Mouse (Mus musculus) cerebellum, postnatal 4 days (tissue): ENCODE data around the gene Ltbp2.
A peak's percentile ranks its signal among the peaks of the same experiment; 100 is the strongest.

Experiments
- DNase-seq, 2 experiments: peaks; one replicate each; pipeline ENCODE4 v3.0.0; 2022; ENCODE audit warnings: low spot score in 2 of 2, mixed read lengths in 1 of 2

Ltbp2 gene

DNA sequence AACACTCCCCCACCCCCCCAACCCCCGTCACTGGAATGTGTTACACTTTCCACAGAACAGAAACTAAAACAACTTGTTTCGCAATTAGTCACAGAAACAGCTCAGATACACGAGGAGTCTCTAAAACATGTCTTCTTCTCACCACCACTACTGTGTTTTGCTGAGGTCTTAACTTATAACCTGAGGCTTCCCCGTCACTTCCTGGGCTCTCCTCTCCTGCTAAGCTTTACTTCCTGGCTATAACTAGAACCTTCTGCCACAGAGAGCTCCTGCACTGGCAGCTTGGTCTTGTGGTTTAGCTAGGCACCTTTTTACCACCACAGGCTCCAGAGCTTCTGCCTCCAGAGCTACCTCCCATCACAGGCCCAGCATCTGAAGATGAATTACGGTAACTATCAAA is 113.8 kb downstream of the Ltbp2 start:
- DNase-seq = no peak

DNA sequence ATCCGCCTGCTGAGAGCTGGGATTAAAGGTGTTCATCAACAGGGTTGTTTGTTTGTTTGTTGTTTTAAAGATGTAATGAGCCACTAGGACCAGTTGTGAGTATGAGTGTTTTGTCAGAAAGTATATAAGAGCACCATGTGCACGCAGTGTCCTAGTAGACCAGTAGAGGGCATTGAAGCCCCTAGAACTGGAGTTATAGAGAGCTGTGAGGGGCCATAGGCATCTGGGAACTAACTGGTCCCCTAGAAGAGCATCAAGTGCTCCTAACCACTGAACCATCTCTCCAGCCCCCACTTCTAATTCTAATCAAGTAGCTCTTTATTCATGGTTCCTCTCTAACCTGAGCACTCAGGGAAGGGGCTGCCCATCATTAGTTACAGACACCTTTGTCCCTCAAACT is 117.3 kb downstream of the Ltbp2 start:
- DNase-seq = no peak

DNA sequence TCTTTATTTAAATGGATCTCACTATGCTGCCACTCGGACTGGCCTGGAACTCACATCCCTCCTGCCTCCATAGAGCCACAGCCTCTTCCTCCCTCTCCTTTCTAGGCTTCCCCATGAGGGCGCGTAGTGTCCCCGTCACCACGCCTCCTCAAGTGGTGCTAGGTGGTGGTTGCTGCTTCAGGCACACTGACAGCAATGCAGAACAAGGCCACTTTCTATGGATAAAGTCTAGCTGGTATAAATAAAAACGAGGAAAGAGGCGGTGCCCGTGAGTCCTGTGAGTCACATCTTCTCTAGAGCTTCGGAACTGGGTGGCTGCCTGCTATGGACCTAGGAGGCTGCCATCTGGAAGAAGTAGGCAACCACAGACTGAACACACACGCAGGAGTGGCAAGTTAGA is 120.3 kb downstream of the Ltbp2 start:
- no peak for DNase-seq

DNA sequence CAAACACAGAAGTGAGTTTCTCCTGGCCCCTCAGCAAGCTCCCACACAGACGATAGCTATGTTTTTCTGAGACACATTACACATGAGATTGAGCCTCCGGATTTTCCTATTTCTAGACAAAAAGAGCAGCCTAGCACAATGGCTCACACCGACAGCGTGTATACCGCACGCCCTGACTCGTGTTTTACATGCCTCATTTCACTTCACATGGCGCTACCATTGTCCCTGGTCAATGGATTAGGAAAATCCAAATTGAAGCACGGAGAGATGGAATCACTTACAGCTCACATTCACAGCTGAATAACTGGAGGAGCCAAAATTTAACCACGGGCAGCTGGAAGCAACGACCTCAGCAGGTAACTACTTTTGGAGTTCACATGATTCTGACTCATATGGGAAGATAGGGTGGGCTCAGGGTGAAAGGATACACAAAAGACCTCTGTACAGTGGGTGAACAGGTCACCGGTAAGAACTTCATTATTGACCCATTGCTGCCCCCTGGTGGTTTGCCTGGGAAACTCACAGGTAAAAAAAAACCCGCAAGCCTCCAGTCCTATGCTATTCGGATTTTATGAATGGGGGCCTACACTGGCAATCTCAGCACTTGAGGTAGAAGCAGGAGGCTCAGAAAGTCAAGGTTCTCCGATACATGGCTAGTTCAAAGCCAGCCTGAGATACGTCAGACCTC is 121.2 kb downstream of the Ltbp2 start:
- peak; percentile 56 to 74 for DNase-seq

DNA sequence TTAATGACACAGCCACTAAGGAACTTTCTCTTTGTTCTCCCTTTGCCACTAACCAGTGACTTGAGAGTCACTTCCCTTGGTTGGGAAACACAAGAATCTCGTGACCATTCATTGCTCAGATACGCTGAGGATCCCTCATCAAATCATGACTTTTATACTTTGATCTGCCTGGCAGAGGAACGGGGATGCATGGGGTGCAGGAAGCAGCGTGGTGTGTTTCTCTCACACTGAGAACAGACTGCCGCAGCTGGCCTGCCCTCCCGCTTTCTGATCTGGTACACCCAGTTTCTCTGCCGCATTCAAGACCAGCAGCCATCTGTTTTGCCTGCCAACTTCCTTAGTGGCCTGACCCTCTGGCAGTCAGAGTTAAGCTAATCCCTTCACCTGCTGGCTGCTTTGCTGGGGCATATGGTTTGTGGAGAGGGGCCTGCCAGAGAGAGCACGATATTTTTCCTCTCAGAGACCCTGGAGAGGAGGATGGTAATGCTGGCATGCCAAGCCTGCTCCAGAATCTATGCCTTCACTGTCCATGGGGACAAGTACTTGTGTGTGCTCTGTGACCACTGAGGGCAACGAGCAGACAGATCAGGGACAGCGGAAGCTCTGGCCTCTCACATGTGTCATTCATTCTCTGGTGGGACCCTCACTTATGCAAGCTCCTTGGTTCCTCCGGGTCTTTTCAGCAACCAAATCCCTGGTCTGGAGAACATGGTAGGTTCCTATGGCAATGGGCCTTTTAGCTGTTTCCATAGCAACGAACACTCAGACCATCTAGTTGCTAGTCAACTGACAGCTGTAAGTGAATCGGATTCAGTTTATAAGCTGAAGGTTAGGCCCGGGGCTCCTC is 124.0 kb downstream of the Ltbp2 start:
- peak in 1 of 2 experiments; percentile 58 for DNase-seq

DNA sequence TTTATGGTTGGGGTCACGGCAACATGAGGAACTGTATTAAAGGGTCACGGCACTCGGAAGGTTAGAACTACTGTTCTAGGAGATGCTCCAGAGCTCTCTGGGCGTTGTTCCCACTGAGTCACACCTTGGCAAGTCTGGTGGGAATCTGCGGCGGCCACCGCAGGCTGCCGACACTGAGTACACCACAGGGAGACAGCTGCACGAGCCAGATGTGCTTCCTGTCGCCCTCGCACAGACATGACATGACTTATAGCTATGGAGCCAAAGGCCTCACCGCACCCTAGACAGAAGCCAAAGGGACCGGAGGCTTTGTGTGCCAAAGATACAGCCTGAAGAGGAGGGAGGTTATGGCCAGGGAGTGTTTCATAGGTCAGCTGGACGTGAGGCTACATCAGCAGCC is 125.7 kb downstream of the Ltbp2 start:
- no peak for DNase-seq

DNA sequence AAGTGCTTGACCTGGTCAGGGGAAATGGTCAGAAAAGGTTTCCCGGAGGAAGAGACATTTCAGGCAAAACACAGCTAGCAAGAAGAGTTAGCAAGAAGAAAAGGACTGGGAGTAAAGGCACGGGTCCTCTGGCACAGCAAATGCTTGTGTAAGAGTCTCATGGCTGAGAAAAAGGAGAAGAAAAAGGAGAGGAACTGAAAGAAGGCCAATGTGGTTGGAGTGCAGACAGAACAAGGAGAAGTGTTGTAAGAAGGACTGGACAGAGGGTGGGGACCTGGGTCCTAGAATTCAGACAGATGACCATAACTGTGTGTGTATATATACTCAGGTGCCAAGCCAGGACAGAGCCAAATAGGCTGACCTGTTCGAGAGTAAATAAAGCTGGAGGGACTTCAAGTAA is 128.2 kb downstream of the Ltbp2 start:
- DNase-seq = no peak

DNA sequence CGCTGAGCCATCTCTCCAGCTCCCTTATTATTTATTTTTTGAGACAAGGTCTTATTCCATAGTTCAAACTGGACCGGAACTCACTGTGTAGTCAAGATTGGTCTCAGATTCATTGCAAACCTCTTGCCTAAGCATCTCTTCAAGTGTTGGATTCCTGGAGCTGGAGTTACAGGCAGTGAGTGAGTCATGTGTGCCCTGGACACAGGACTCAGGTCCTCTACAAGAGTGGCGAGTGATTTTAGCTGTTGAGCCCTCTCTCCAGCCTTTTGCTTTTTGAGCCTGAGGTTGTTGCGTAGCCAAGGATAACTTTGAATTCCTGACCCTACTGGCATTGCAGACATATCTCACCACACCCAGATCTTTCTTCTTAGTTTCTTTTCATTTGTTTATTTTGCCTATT is 130.6 kb downstream of the Ltbp2 start:
- DNase-seq = no peak

DNA sequence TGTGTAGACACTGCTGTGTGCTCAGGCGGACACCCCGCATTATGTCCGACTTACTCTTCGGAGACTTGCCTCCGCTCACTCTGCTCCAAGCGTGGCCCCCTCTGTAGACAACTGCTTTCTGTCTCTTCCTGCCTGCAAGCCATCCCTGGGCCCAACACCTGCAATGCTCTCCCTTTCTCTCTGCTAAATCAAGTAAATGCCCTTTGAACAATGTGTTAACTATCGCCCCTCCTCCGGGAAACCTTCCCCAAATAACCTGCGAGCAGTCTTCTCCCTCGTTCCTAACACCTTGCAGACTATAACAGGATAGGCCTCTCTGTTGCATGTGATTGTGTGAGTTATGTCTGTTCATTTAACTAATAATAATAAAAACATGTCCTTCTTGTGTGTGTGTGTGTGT is 132.8 kb downstream of the Ltbp2 start:
- no peak for DNase-seq

DNA sequence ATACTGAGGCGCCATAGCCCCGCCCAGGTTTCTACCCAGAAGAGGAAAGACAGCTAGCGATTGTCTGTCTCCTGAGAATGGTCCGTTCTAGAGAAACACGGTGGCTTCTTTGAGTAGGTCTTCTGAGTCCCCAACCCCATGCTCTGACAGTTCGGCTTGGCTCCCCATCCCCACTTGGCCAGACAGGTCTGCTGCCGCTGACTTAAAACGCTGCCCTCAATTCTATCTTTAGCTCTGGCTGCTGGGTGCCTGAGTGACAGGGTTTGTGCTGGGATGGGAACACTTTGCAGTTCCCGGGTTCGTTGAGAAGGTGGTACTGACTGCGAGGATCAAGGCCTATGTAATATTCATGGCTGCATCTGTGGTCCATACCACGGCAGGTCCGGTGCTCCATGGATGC is 143.0 kb downstream of the Ltbp2 start:
- DNase-seq = no peak
